Mouse (Mus musculus) forebrain, postnatal 0 days (tissue): Measurements from ENCODE around the gene Daxx. TPM values are rescaled to one million over a fixed set of nuclear protein-coding genes. Genes with fewer than 3 reads are reported as not detected.
A peak's percentile ranks its signal among the peaks of the same experiment; 100 is the strongest.

Experiments
- ATAC-seq: fragments of 200-750 bp; cut with Nextera tagmentation; 2 replicates; pipeline ENCODE4 v1.8.0; 2017; ENCODE audit warnings: mild to moderate bottlenecking, moderate library complexity
- DNase-seq: peaks from one replicate; pipeline ENCODE4 v3.0.0-alpha.2; 2015
- H3K27ac ChIP-seq: fragments of 300-500 bp; sonication (generic); 2 replicates; pipeline ENCODE4 v1.5.1; 2014; ENCODE audit warnings: low read depth, mild to moderate bottlenecking, antibody characterized with exemption, low read length, moderate library complexity, mixed read lengths
- H3K27me3 ChIP-seq: fragments of 300-500 bp; sonication (generic); 2 replicates; pipeline ENCODE4 v1.6.1; 2014; ENCODE audit warnings: mild to moderate bottlenecking, low read length, mixed read lengths; ENCODE audit not compliant: insufficient read depth
- H3K36me3 ChIP-seq: fragments of 300-500 bp; sonication (generic); 2 replicates; pipeline ENCODE4 v1.6.1; 2014; ENCODE audit warnings: mild to moderate bottlenecking, moderate library complexity; ENCODE audit not compliant: insufficient read depth
- H3K4me1 ChIP-seq: fragments of 300-500 bp; sonication (generic); 2 replicates; pipeline ENCODE4 v1.6.1; 2014; ENCODE audit warnings: antibody characterized with exemption; ENCODE audit not compliant: insufficient read depth
- H3K4me2 ChIP-seq: fragments of 300-500 bp; sonication (generic); 2 replicates; pipeline ENCODE4 v1.6.1; 2014; ENCODE audit warnings: low read depth, mild to moderate bottlenecking, moderate library complexity
- H3K4me3 ChIP-seq: fragments of 300-500 bp; sonication (generic); 2 replicates; pipeline ENCODE4 v1.5.1; 2014; ENCODE audit warnings: low read depth, low read length, mixed read lengths
- H3K9ac ChIP-seq: fragments of 300-500 bp; sonication (generic); 2 replicates; pipeline ENCODE4 v1.6.1; 2014; ENCODE audit warnings: mild to moderate bottlenecking
- H3K9me3 ChIP-seq: fragments of 300-500 bp; sonication (generic); 2 replicates; pipeline ENCODE4 v1.6.1; 2016; ENCODE audit warnings: low read length
- CTCF ChIP-seq: sonication (generic); IDR thresholded peaks from 2 replicates; pipeline ENCODE4 v1.5.1; 2016; ENCODE audit warnings: antibody characterized with exemption, control low read depth, low read depth
- WGBS: fragments of 180-500 bp; shearing (Covaris S2); extraction: QIAGEN DNeasy Blood & Tissue Kit; methylation state at CpG from one replicate; pipeline ENCODE4 v1.1.7; 2014; 5-methylcytosine and 5-hydroxymethylcytosine counted together
- polyA plus RNA-seq: library from polyadenylated mRNA; unstranded; fragments of >200 nt; fragmentation: Nextera tagmentation; extraction: Ambion mirVana; gene quantifications from 2 replicates; pipeline ENCODE4 v1.2.1, GENCODE M21; 2015
- total RNA-seq: library from RNA; depleted of rRNA; stranded (reverse); fragments of >200 nt; gene quantifications from 2 replicates; pipeline ENCODE4 v1.2.3, GENCODE M21; 2014

The Daxx gene
- total and polyA plus RNA-seq, 2 experiments from 2014 or later, result 45.2 to 70.4 TPM

DNA sequence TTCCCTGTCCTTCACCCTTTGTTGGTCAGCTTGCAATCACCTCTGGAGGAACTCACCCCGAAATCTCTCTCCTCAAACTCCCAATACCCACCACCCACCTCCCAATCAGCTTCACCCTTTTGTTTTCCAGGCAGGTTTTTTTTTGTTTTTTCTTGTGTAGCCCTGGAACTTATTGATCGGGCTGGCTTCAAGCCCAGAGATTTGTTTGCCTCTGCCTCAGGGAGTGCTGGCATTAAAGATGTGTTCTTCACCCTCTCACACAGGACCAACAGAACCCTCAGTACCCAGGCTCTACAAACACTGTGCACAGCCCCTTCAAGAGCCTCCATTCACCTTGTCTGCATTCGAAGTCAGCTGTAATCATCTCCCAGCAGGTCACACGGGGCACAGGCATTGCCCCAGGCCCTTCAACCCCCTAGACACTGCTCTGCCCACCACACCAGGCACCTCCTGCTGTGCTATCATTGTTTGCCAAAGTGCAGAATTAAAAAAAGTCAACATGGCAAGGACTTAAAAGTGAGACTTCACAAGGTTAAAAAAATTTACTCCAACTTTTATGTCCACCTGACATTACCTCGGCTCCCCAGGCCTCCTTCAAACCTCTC is 44.8 kb downstream of the Daxx start:
- peak overlapping the region; percentile 55; the same call in 1 of the 2 replicates for H3K4me3 ChIP-seq
- DNase-seq, result no peak
- peak overlapping the region; percentile 58 for H3K4me2 ChIP-seq
- H3K36me3 ChIP-seq, result peaks cover 32% of the 10 kb centered on the region
- no peaks in the 10 kb centered on the region for H3K9me3 ChIP-seq
- no peak overlapping the region for H3K27ac ChIP-seq
- H3K27me3 ChIP-seq, result no peaks in the 10 kb centered on the region
- peaks cover 17% of the 10 kb centered on the region for H3K4me1 ChIP-seq
- WGBS, result 24% methylated on average over 5 of the region's 5 CpGs
- no peak for TF ChIP-seq CTCF
- no peak for ATAC-seq
- peak overlapping the region; percentile 82 for H3K9ac ChIP-seq

DNA sequence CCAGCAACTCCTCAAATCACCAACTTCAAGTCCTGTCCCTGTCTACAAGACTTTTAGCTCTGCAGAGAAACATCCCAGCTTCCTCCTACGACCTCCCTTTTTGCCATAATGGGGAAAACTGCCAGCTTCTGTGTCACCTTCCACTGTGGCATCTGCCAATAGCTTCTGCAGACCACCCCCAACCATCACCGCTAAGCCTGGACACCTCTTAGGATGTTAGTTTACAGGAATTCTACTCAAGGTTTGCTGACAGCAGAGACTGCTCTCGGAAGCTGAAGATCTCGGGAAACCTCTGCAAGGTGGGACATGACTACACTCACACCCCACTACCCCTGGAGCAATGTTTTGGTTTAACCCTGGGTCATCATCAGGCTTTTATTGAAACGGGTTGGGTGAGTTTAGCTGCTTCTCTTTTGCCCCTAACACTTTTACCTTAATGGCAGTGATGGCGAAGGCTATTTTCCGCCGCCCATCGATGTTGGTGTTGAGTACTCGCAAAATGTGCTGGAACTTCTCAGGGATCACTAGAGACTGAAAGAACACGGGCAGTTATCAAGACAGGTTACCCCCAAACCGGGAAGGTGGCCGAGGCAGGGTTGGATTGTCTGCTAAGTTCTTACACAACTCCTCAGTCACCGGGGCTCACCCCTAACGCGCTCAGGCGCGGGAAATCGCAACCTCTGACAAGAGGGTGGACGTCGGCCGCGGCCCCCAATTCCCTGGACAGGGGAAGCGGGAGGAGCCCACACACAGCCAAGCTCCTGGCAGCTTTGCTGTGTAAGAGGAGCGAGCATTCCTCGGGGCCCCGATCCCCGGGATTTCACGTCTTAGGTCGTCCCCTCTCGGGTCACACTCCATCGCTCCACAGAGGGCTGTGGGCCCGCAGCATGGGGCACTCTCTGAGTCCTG is 45.7 kb downstream of the Daxx start:
- Histone ChIP-seq H3K9me3 (no peaks in the 10 kb centered on the region), H3K4me2 (peak overlapping the region; percentile 58), H3K36me3 (peaks cover 39% of the 10 kb centered on the region), H3K9ac (peak overlapping the region; percentile 82), H3K4me1 (peaks cover 13% of the 10 kb centered on the region; the same call in 1 of the 2 replicates), H3K4me3 (peak overlapping the region; percentile 55), H3K27ac (peak overlapping the region; percentile 93), H3K27me3 (no peaks in the 10 kb centered on the region)
- ATAC-seq (peak; percentile 12), DNase-seq (no peak)
- under 1% methylated on average over 33 of the region's 33 CpGs for WGBS
- no peak for TF ChIP-seq CTCF

DNA sequence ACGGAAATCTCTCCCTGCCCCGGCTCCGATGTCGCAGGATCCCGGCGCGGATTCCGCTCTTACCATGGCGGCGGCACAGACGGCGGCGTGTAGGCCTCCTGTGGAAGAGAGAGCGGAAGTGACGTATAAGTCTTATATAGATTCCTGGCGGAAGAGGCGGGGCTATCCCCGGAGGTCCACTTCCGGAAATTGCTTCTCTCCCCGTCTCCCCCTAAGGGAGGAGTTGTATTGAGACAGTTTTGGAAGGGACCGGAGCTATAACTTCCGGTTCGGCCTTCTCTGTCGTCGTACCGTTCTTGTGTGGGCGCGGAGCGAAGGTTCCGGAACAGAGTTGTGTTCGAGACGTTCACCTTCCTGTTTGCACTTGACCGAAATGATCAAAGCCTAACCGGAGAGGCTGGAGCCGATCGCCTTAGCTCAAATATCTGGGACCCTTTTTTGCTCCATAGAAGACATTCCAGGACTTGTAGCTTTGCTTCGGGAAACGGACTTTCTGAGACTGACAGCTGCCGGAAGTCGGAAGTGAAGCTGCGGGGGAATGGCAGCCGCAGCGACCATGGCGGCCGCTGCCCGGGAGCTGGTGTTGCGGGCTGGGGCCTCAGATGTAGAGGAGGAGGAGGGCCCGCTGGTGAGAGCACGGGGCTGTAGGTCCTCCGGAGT is 46.5 kb downstream of the Daxx start, which contains the start of the genes Vps52 and Rps18:
Vps52 (plus strand) TSS at position 258 of the 660 bp plus-strand sequence.
Rps18 (minus strand) TSS at position 447 of the 660 bp plus-strand sequence.
- peaks cover 8% of the 10 kb centered on the region; the same call in 1 of the 2 replicates for H3K4me1 ChIP-seq

DNA sequence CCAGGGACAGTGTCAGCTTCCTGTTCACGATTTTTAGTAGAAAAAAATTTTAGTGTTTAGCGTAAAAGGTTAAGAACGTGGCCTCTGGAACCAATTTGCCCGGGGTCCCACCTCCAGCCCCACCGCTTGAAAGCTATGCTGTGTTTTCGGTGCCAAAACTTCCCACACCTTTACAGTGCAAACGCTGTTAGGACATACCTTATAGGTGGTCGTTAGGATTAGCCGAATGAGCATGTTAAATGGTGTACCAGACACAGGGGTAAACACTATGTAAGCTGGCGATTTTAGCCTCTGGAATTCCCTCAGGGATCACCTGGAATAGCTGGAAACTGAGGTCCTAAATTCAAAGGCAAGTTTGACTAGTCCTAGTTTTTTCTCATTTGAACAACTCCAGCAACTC is 47.1 kb downstream of the Daxx start:
- Histone ChIP-seq H3K4me1 (peaks cover 8% of the 10 kb centered on the region; the same call in 1 of the 2 replicates), H3K36me3 (peaks cover 53% of the 10 kb centered on the region)

More for the DNA sequence above, 46.5 kb downstream of the Daxx start, which contains the start of the genes Vps52 and Rps18:
- peak within 1 kb of the TSS; percentile 58 for H3K4me2 ChIP-seq
- no peaks in the 10 kb centered on the region for H3K9me3 ChIP-seq
- H3K36me3 ChIP-seq, result peaks cover 46% of the 10 kb centered on the region
- peak within 1 kb of the TSS; percentile 55 for H3K4me3 ChIP-seq
- no peaks in the 10 kb centered on the region for H3K27me3 ChIP-seq
- 3% methylated on average over 50 of the region's 50 CpGs for WGBS
- peak within 1 kb of the TSS; percentile 82 for H3K9ac ChIP-seq
- TF ChIP-seq CTCF, result peak; percentile 37; the same call in 1 of the 2 replicates
- peak within 1 kb of the TSS; percentile 93 for H3K27ac ChIP-seq
- DNase-seq (peak; percentile 98), ATAC-seq (peak; percentile 91)

DNA sequence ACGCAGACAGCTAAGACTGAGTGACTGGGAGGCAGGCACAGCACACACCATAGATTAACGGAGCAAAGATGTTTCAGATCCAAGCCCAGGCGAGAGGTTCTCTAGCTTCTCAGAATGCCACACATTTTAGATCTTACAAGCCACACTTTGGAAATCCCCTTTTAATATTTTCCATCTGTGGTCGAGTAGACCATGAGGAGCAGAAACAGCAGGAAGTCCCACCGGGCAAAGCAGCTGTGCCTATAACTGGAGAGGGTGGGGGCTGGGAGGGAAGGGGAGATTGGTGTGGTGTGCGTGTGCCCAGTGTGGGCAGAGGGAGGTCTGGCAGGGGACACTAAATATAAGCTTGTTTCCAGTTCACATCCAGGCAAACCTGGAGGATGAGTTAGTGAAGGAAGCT is 48.3 kb downstream of the Daxx start:
- no peak for DNase-seq
- Histone ChIP-seq H3K4me3 (no peak overlapping the region), H3K27me3 (no peaks in the 10 kb centered on the region), H3K4me1 (peaks cover 8% of the 10 kb centered on the region; the same call in 1 of the 2 replicates), H3K27ac (no peak overlapping the region), H3K9ac (no peak overlapping the region), H3K36me3 (peaks cover 60% of the 10 kb centered on the region), H3K9me3 (no peaks in the 10 kb centered on the region), H3K4me2 (no peak overlapping the region)
- 89% methylated on average over 6 of the region's 6 CpGs for WGBS
- no peak for TF ChIP-seq CTCF
- ATAC-seq, result no peak

More for the DNA sequence above, 47.1 kb downstream of the Daxx start:
- TF ChIP-seq CTCF, result no peak
- peak overlapping the region; percentile 73 for H3K9ac ChIP-seq
- DNase-seq (no peak), ATAC-seq (no peak)
- peak overlapping the region; percentile 54 for H3K4me2 ChIP-seq
- H3K9me3 ChIP-seq, result no peaks in the 10 kb centered on the region
- H3K27me3 ChIP-seq, result no peaks in the 10 kb centered on the region
- WGBS, result 8% methylated on average over 10 of the region's 10 CpGs
- peak overlapping the region; percentile 55 for H3K4me3 ChIP-seq
- H3K27ac ChIP-seq, result peak overlapping the region; percentile 88

DNA sequence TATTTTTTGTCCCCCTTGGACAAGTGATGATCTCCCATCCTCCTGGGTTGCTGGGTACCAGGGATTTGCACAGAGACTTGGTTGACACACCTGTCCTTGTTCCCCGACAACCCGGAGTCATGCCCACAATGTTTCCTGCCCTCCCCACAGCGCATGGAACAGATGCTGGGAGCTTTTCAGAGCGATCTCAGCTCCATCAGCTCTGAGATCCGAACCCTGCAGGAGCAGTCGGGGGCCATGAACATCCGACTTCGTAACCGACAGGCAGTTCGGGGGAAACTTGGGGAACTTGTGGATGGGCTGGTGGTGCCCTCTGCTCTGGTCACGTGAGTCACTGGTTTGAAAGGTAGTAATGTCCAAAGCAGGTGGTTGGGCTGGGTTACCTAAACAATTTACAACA is 49.2 kb downstream of the Daxx start:
- DNase-seq, result no peak
- ATAC-seq, result no peak
- no peak overlapping the region for H3K4me3 ChIP-seq
- H3K36me3 ChIP-seq, result peaks cover 60% of the 10 kb centered on the region
- no peak overlapping the region for H3K9ac ChIP-seq
- no peaks in the 10 kb centered on the region for H3K9me3 ChIP-seq
- 95% methylated on average over 11 of the region's 11 CpGs for WGBS
- no peaks in the 10 kb centered on the region for H3K27me3 ChIP-seq
- no peak overlapping the region for H3K4me2 ChIP-seq
- H3K4me1 ChIP-seq, result peaks cover 8% of the 10 kb centered on the region; the same call in 1 of the 2 replicates
- TF ChIP-seq CTCF, result no peak
- no peak overlapping the region for H3K27ac ChIP-seq
